Mouse (Mus musculus) embryo, embryonic 11.5 days (tissue): ENCODE results near the gene Cnpy1.

Source experiments
- DNase-seq: peaks from one replicate; pipeline ENCODE4 v3.0.0-alpha.2; 2012; ENCODE audit warnings: low read depth, low spot score

Gene Cnpy1

DNA sequence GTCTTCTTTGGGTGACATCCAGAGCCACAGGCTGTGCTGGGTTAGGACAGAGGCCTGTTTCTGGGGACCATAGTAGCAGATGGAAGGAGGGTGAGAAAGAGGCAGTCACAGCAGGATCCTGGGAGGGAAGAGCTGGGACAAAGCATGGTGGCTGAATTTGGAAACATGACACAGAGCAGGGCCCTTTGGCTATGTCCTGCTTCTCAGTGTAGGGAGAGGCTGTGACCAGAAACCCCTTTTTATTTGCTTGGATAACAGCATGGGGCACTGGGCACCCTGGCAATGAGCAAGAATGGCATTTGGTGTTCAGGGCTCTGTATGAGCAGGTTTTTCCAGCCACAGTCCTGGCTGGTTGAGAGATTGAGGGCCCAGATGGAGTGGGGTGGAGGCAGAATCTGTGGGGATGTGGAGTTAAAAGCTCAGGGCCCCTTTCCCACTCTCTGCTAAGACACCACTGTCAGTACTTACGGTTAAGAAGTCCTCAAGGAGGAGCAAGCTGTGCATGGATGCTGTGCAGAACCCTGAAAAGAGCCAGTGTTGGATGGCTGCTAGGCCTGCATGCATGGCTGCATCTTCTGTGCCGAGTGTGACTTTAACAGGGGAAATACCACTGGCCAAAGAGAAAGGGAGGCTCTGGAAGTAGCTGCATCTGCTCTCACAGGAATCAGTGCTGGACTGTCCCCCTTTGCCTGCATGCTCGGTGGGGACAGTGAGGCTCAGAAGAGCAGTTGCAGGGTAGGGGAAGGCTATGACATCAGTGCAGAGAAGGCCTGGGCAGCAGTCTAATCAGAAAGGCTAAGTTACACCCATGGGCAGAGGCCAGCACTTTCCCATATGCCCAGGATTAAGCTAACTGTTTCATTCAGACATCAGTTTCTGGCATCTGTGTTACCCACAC lies 54.2 kb downstream of the Cnpy1 start:
- no peak for DNase-seq

DNA sequence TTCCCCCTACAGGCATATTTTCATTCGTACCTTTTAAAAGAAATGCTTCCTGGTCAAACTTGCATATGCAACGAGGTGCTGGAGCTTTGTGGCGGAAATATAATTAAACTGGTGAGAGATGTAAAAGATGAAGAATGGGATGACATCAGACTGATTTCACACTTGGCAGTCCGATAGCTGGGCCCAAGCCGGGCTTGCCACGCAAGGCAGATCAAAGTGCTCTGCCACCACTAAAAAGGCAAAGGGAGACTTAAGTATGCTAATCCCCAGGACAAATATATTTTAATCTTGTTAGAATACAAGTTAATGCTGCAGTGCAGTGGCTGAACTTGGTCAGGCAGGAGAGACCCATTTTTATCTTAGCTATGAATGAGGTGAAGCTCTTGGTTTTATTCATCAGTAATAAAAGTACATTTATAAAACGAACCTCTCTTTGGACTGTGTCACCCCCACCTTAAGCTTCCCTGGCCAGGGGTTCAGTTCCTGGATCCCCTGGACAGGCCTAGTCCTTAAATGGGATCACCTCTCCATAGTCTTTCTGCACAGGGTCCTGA lies 66.3 kb downstream of the Cnpy1 start:
- no peak for DNase-seq

DNA sequence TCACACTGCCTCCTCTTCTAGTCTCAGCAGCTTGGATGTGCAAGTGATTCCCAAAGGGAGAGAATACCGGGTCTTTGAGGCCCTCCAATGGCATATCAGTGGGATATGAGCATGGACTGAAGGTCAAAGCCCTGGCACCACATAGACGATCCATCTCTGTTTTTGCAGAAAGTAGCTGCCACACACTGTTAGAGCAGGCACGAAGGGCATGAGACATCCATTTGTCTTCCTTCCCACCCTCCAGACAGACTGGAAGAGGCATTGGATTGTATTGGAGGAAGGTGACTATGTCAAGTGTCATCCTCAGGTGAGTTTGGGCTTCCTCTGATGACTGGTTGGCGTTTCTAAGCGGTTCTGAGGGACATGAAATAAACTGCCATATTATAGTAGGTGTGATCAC lies 67.3 kb downstream of the Cnpy1 start:
- DNase-seq: no peak

DNA sequence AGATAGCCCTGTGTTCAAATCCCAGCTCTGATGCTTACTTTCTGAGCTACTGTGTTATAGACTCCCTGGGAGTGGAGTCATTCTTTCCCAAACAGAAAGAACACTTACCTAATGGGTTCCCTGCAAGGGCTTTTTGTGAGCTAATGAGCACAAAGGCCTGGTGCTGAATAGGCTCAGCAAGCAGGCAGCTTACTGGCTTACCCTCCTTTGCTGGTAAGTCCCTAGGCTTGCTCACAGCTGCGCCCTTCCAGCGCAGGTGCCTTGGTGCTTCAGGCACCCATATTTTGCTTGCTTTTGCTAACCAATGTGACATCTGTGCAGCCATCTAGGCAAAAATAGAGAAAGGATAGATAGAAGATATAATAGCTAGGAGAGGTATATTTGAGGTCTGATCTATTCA lies 69.0 kb downstream of the Cnpy1 start:
- no peak for DNase-seq

DNA sequence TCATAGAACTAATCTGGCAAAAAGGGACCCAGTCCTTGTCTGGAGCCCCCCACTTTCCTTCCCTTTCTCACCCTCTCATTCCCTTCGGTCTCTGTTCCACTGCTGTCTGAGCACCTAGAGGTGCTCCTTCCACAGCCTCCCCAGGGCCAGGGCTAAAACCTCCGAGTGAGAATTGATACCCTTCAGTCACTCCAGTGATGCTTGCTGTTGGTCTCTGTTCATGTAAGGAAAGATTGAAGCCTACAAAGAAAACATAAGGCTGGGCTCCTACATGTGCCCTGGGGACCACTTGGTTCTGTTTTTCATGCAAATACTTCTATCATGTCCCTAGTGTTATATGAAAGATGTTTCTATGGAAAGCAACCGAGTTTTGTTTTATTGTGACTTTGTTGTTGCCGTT lies 69.6 kb downstream of the Cnpy1 start:
- DNase-seq: no peak

DNA sequence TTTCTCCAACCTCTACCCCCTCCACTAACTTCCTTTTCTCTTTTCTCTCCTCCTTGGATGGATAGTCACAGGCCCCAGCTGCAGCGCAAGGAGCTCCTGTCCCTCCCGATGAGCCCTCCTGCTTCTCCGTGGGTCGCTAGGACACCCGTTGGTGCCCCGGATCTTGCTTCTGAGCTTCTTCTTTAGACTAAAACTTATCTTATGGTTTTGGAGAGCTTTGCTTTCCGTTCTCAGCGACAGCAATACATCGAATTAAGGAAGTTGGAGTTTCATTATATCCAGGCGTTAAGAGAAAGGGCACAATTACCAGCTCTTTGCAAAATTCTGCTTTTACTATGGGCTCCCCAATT lies 70.1 kb downstream of the Cnpy1 start:
- no peak for DNase-seq

DNA sequence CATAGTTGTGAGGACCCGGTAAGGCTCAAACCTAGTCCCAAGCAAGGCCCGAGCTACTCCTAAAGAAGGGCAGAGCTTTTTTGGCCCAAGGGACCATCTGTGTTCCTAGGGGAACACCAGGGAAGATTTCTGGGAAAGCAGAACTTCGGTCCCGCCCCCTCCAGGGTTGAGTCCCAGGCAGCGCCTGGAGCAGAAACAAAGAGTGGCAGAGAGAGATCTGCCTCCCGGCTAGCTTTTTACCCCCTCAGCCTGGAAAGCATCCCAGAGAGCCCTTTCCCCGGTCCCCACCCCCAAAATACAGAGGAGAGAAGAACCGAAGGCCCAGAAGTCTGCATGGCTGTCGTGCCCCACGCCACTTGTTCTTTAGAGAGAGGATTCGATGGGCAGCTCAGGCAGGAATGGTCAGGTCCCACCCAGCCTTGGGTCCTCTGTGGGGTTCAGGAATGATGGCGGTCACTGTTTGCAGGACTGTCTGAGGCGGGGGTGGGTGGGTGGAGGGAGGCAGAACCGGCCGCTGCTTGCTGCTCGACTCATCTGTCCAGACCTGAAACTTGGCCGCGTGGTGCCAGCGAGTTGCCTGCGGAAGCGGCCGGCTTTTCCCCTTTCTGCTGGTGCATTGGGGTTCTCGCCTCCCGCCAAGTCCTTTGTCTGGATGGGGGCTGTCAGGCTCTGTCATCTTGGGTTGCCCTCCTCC lies 70.6 kb downstream of the Cnpy1 start:
- no peak for DNase-seq

DNA sequence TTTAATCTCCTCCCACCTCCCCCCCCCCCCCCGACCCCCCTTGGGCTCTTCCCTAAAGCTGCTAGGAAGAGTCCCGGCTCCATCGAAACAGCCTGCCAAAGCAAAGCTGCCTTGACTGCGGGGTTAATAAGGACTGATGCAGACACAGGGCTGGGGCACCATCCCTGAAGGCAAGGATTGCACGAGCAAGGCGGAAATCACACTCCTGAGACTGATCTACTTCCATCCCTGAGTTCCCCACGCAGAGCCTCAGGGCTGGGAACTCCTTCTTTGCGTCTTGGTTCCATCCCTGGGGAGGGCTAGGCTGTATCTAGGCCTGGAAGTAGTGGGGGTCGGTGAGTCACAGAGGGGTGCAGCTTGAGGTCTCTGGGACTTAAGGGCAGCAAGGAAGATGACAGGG lies 71.5 kb downstream of the Cnpy1 start:
- DNase-seq: no peak

DNA sequence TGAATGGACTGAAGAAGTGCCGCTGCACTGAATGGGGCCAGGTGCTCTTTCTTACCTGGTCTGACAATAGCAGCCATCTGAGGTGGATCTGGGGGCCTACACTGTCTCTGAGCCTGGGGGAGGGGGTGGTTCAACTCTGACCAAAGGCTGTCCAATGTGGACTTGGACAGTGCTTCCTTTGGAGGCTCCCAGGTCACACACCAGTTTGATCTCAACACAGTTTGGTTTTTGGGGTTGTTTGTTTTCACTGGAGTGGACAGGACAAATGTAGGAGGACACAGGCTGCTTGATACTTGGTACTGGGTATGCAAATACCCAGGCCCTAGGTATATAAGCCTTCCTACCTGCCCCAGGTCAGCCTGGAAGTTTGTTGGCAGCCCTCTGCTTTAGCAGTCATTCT lies 71.9 kb downstream of the Cnpy1 start:
- no peak for DNase-seq

DNA sequence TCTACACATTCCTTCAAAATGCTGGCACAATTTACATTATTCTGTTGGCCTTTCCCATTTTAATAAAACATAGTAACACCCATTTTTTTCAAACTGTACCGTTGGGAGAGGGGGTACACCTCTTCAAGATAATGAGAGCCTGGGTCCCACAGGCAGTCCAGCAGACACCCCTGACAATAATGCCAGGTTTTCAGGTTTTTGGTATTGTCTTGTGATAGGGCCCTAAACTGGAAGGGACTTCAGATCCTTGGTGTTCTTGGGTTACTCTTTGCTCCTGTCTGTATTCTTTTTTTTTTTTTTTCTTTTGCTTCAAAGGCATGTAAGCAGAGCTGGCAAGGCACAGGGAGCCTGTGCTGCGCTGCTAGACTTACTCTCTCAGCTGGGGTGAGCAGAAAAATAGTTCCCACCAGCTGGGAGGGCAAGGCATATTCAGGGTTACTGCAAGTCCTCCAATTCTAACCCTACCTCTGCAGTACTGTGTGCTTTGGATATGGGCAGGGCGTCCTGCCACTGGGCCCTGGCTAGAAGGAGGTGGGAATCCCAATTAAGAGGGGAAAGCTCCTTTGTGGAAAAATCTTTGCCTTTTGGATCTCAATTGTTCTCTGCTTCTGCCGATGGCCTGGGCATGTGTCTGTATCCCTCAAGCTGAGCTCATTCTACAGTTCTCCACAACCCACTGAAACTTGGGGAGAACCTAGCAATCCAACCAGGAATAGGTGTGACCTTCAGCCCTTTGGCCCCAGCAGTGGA lies 72.5 kb downstream of the Cnpy1 start:
- DNase-seq: no peak

DNA sequence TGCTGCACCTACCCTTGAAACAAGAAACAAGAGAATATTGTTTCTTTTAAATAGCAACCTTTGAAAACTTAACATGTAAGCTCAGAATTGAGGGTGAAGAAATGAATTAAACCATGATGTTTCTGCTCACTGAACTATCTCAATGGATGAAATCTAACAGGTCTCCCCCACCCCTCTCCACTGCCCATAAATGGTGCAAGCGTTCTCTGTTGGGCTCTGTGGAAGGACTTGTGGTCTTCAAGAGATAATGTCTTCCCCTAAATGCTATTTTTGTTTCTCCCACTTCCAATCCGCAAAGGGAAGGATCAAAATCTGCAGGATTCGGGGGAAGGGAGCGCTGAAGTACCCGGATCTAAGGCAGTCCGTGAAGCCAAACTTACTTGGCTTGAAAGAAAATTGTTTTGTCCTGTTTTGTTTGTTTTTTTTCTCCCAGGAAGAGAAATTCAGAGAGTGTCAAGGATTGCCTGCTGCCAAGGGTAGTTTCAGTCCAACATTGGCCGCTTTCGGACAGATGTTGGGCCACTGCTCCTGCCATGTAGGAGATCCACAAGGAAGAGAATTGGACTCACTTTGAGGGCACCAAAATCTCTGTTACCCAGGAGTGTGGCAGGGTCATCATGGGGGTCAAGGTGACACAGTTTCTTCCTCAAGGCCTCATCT lies 73.2 kb downstream of the Cnpy1 start:
- DNase-seq: no peak

DNA sequence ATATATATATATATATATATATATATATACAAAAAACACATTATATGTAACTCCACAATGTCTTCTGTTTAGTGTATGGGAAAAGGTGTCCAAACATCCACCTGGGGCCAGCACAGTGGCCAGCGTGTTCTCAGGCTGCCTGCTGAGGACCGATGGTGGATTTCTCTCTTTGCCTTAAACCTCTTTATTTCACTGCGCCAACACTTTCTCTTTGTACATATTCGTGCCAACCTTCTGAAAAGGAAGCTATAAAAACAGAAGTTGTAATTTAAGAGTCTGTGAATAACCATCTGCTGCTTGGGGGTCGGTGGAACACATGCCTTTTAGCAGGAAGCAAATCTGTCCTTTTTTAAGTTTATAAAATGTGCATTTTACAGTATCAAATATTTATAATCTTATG lies 73.9 kb downstream of the Cnpy1 start:
- no peak for DNase-seq

DNA sequence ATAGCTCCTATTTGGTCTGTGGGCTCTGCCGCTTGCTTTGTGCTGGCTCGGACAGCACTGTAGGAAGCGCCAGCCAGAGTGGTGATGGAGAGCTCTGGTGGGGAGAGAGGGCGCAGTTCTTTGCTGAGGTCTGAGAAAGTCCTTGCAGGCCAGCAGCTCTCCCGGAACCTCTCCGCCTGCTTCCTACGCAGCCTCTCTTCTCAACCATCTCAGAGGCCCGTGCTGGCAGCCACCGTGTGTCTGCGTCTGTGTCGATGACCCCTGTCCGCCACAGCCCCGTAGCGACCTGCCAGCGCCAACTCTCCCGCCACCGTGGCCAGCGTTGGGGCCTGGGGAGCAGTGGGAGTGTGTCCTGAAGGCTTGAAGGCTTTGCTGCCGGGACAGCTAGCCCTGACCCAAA lies 74.7 kb downstream of the Cnpy1 start:
- DNase-seq: no peak

DNA sequence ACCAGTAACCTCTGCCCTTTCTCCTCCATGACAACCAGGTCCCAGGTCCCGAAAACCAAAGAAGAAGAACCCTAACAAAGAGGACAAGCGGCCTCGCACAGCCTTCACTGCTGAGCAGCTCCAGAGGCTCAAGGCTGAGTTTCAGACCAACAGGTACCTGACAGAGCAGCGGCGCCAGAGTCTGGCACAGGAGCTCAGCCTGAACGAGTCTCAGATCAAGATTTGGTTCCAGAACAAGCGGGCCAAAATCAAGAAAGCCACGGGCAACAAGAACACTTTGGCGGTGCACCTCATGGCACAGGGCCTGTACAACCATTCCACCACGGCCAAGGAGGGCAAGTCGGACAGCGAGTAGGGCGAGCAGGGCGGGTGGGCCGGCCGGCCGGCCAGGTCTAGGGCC lies 75.5 kb downstream of the Cnpy1 start:
- DNase-seq: no peak

DNA sequence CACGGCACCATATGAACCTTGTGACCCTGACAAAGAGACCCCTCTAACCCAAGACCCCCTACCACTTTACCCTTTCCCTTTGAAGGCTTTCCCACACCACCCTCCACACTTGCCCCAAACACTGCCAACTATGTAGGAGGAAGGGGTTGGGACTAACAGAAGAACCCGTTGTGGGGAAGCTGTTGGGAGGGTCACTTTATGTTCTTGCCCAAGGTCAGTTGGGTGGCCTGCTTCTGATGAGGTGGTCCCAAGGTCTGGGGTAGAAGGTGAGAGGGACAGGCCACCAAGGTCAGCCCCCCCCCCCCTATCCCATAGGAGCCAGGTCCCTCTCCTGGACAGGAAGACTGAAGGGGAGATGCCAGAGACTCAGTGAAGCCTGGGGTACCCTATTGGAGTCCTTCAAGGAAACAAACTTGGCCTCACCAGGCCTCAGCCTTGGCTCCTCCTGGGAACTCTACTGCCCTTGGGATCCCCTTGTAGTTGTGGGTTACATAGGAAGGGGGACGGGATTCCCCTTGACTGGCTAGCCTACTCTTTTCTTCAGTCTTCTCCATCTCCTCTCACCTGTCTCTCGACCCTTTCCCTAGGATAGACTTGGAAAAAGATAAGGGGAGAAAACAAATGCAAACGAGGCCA lies 76.3 kb downstream of the Cnpy1 start:
- DNase-seq: no peak

DNA sequence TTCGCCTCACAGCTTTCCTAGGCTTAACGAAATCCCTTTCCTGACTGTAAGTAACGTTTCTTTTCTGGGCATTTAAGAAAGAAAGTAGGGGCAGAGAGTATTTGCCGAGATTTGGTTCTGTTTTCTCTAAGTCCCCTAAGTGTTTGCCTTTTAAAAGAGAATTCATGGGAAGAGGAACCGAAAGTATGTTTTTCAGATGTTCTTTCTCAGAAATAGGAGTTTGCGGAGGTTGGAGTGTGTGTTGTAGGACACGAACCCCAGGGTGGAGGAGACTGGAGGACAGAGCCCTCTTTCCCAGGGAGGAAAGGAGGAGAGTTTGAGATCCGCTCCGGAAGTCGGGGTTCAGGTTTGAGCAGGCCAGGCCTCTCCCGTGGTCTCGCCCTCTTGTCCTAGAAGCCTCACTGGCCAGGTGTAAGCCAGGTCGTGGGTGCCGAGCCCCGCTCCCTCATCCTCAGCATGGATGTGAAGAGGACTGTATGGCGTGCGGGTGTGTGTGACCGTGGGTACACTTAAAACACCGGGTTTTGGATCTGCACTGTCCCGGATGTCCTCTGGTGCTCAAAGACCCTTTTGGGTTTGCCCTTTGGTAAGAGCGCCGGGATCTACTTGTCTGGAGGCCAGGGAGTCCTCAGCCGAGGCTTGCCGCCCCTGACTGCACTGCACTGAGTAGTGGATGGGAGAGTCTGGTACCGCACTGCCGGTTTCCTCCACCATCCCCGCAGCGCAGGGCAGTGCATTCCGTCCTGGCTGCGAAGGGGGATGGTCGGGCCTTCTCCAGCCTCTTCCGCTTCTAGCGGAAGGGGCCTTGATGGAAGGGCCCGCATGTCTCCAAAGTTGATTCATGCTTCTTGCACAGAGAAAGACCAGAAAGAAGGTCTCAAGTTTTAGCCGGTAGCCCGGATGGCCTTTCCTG lies 77.1 kb downstream of the Cnpy1 start:
- no peak for DNase-seq

DNA sequence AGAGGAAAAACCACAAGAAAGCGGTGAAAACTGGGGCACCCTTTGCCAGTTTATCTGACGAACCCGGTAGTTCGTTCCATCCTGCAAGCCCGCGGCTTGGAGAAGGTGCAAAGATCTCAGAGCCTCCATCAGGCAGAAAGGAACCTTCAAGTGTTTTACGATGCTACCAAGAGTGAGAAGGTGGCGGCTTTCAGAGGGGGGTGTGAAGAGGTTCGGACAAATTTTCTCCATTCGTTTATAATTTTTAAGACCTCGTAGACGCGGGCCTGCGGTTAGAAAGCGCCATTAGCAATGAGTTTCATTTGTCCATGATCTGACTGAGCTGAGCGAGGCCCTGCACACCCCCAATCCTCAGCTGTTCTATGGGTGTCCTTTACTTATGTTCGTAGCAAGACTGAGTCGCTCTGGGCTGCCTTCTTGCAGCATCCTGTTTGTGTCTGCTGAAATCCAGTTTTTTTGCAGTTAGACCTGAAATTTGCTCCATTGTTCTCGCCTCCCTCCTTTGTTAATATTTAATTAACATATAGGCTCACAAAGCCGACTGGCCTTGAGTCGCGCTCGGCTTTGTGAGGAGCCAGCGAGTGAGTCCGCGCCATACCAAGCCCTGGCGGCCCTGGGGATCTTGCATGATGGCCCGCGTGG lies 77.9 kb downstream of the Cnpy1 start:
- DNase-seq: no peak

DNA sequence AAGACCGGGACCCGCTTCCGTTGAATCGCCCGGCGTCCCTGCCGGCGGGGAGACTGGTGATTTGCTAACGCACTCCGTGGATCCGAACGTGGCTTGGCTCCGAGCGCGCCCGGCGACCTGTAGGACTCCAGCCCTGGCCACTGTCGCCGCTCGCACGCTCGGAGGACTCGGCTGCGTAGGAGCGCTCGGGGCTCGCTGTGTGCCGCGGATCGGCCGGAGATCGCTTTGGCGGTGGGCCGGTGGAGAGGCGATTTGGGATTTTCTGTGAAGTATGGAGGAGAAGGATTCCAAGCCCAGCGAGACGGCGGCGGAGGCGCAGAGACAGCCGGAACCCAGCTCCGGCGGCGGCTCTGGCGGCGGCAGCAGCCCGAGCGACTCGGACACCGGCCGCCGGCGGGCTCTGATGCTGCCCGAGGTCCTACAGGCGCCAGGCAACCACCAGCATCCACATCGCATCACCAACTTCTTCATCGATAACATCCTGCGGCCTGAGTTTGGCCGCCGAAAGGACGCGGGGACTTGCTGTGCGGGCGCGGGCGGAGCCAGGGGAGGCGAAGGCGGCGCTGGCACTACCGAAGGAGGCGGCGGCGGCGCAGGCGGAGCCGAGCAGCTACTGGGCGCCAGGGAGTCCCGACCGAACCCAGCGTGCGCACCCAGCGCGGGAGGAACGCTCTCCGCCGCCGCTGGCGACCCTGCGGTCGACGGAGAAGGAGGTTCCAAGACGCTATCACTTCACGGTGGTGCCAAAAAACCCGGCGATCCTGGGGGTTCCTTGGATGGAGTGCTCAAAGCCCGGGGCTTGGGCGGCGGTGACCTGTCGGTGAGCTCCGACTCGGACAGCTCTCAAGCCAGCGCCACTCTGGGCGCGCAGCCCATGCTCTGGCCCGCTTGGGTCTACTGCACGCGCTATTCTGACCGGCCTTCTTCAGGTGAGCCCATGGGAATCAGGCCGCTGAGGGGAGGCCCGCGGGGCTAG lies 79.1 kb downstream of the Cnpy1 start:
- no peak for DNase-seq
